ENCODE assay signal across 8 mouse cellular contexts in genomic region chr8:126524233-126524985, GRCm38 (mm10). TPM values are rescaled to one million over a fixed set of nuclear protein-coding genes. Genes with fewer than 3 reads are reported as not detected.
DNase-seq lines count a peak whose midpoint lies in the region; ATAC-seq and TF ChIP-seq lines count a peak whose summit lies in the region.

No protein-coding gene starts in this region.

- no peak overlapping the region for H3K4me3 ChIP-seq in hindbrain, embryonic 13.5 days
- H3K4me3 ChIP-seq in hindbrain, embryonic 11.5 days (ENCODE audit: low read depth, low read length) = no peak overlapping the region
- no peak overlapping the region for H3K4me3 ChIP-seq in kidney, postnatal 0 days (replicated peaks; ENCODE audit: low read depth, low read length)
- no peak overlapping the region for H3K4me3 ChIP-seq in lung, embryonic 14.5 days (ENCODE audit: low read depth, low read length)
- H3K4me3 ChIP-seq in stomach, embryonic 16.5 days (replicated peaks; ENCODE audit: low read length) = no peak overlapping the region

- H3K9ac ChIP-seq in hindbrain, embryonic 13.5 days = no peak overlapping the region
- no peak overlapping the region for H3K9ac ChIP-seq in hindbrain, embryonic 11.5 days (ENCODE audit: low read depth, low read length)
- H3K9ac ChIP-seq in kidney, postnatal 0 days (ENCODE audit: low read depth, low read length) = no peak overlapping the region
- H3K9ac ChIP-seq in lung, embryonic 14.5 days = 0 out of 2 replicates have a peak overlapping the region, but pooled peaks have one; percentile 7
- no peak overlapping the region for H3K9ac ChIP-seq in stomach, embryonic 16.5 days (ENCODE audit: low read length)

- no peak for ATAC-seq in hindbrain, embryonic 13.5 days (ENCODE audit: low FRiP score)
- no peak for ATAC-seq in hindbrain, embryonic 11.5 days (ENCODE audit: low FRiP score)
- no peak for ATAC-seq in kidney, postnatal 0 days (replicated peaks; ENCODE audit: low FRiP score, low read depth)
- peak; percentile 51 for ATAC-seq in lung, embryonic 14.5 days (ENCODE audit: insufficient read depth)
- ATAC-seq in stomach, embryonic 16.5 days (ENCODE audit: insufficient read depth, low FRiP score) = peak; percentile 51

- no peaks in the 10 kb centered on the region for H3K9me3 ChIP-seq in hindbrain, embryonic 13.5 days
- no peaks in the 10 kb centered on the region for H3K9me3 ChIP-seq in hindbrain, embryonic 11.5 days (ENCODE audit: control insufficient read depth, low read length)
- no peaks in the 10 kb centered on the region for H3K9me3 ChIP-seq in kidney, postnatal 0 days (replicated peaks; ENCODE audit: low read length)
- no peaks in the 10 kb centered on the region for H3K9me3 ChIP-seq in lung, embryonic 14.5 days (ENCODE audit: low read depth, low read length)
- H3K9me3 ChIP-seq in stomach, embryonic 16.5 days (replicated peaks; ENCODE audit: control insufficient read depth, low read length) = no peaks in the 10 kb centered on the region

- peaks cover 9% of the 10 kb centered on the region; the same call in 1 of the 2 replicates for H3K4me1 ChIP-seq in hindbrain, embryonic 13.5 days (replicated peaks)
- H3K4me1 ChIP-seq in hindbrain, embryonic 11.5 days (replicated peaks; ENCODE audit: control insufficient read depth, insufficient read depth, low read length) = no peaks in the 10 kb centered on the region
- peaks cover 10% of the 10 kb centered on the region; the same call in 1 of the 2 replicates for H3K4me1 ChIP-seq in kidney, postnatal 0 days (replicated peaks; ENCODE audit: insufficient read depth, low read length)
- H3K4me1 ChIP-seq in lung, embryonic 14.5 days (ENCODE audit: insufficient read depth) = peaks cover 35% of the 10 kb centered on the region
- peaks cover 29% of the 10 kb centered on the region for H3K4me1 ChIP-seq in stomach, embryonic 16.5 days (ENCODE audit: control insufficient read depth, insufficient read depth, low read length)

- DNase-seq in hindbrain, embryonic 11.5 days (ENCODE audit: low spot score) = no peak
- DNase-seq in cerebellum, postnatal 4 days (ENCODE audit: low spot score in 2 of 2) = peak; percentile 38 to 64
- peak; percentile 79 for DNase-seq in heart, adult 8-10 months (ENCODE audit: low spot score)
- peak; percentile 89 for DNase-seq in kidney, postnatal 0 days (ENCODE audit: low spot score)
- peak; percentile 99 for DNase-seq in lung, embryonic 14.5 days
- no peak for DNase-seq in thymus, postnatal 14 days

- no peaks in the 10 kb centered on the region for H3K36me3 ChIP-seq in hindbrain, embryonic 13.5 days
- no peaks in the 10 kb centered on the region for H3K36me3 ChIP-seq in hindbrain, embryonic 11.5 days (ENCODE audit: control insufficient read depth, insufficient read depth, low read length)
- no peaks in the 10 kb centered on the region for H3K36me3 ChIP-seq in kidney, postnatal 0 days (ENCODE audit: insufficient read depth, low read length)
- no peaks in the 10 kb centered on the region for H3K36me3 ChIP-seq in lung, embryonic 14.5 days (ENCODE audit: insufficient read depth)
- H3K36me3 ChIP-seq in stomach, embryonic 16.5 days (ENCODE audit: control insufficient read depth, insufficient read depth, low read length) = no peaks in the 10 kb centered on the region

- WGBS in hindbrain, embryonic 13.5 days = 79% methylated on average over 18 of the region's 18 CpGs
- 93% methylated on average over 18 of the region's 18 CpGs for WGBS in hindbrain, embryonic 11.5 days
- 54% methylated on average over 18 of the region's 18 CpGs for WGBS in kidney, postnatal 0 days
- WGBS in lung, embryonic 14.5 days = 38% methylated on average over 18 of the region's 18 CpGs
- 36% methylated on average over 18 of the region's 18 CpGs for WGBS in stomach, embryonic 16.5 days

- no peaks in the 10 kb centered on the region for H3K27me3 ChIP-seq in hindbrain, embryonic 13.5 days
- H3K27me3 ChIP-seq in hindbrain, embryonic 11.5 days (ENCODE audit: control insufficient read depth, insufficient read depth, low read length) = no peaks in the 10 kb centered on the region
- H3K27me3 ChIP-seq in kidney, postnatal 0 days (ENCODE audit: insufficient read depth, low read length) = no peaks in the 10 kb centered on the region
- H3K27me3 ChIP-seq in lung, embryonic 14.5 days (ENCODE audit: insufficient read depth, low read length) = no peaks in the 10 kb centered on the region
- no peaks in the 10 kb centered on the region for H3K27me3 ChIP-seq in stomach, embryonic 16.5 days (ENCODE audit: control insufficient read depth, insufficient read depth, low read length)

- peak overlapping the region; percentile 40 for H3K27ac ChIP-seq in hindbrain, embryonic 13.5 days
- H3K27ac ChIP-seq in hindbrain, embryonic 11.5 days (ENCODE audit: low read depth, low read length) = no peak overlapping the region
- peak overlapping the region; percentile 57 for H3K27ac ChIP-seq in kidney, postnatal 0 days
- H3K27ac ChIP-seq in lung, embryonic 14.5 days (ENCODE audit: low read depth) = peak overlapping the region; percentile 85
- H3K27ac ChIP-seq in stomach, embryonic 16.5 days (ENCODE audit: low read length) = peak overlapping the region; percentile 89

- H3K4me2 ChIP-seq in hindbrain, embryonic 13.5 days = no peak overlapping the region
- no peak overlapping the region for H3K4me2 ChIP-seq in hindbrain, embryonic 11.5 days (replicated peaks; ENCODE audit: low read depth, low read length)
- no peak overlapping the region for H3K4me2 ChIP-seq in kidney, postnatal 0 days (ENCODE audit: low read length)
- H3K4me2 ChIP-seq in lung, embryonic 14.5 days = peak overlapping the region; percentile 20
- no peak overlapping the region for H3K4me2 ChIP-seq in stomach, embryonic 16.5 days (ENCODE audit: low read depth, low read length)

- TF ChIP-seq CTCF in kidney, postnatal 0 days (IDR thresholded peaks at IDR 0.05; ENCODE audit: low read depth) = no peak
- TF ChIP-seq CTCF in lung, embryonic 14.5 days (IDR thresholded peaks at IDR 0.05; ENCODE audit: low read depth) = no peak

RNA-seq across cellular contexts. Expression of gene Tarbp1, which starts 49.5 kb away (rescaled TPM):
- polyA plus RNA-seq in hindbrain, embryonic 13.5 days (2015; fragmentation: Nextera tagmentation; extraction: Ambion mirVana) = 1.5 and 1.6 TPM in 2 replicates
- 2.3 and 2.4 TPM in 2 replicates for polyA plus RNA-seq in hindbrain, embryonic 11.5 days (2014; fragmentation: Nextera tagmentation; extraction: Ambion mirVana)
- total RNA-seq in heart, adult 8-10 months (2022) = 1 to 10 TPM; 2.9 to 4.9 (median 3.5) TPM
- 2.6 and 3.3 TPM in 2 replicates for polyA plus RNA-seq in kidney, postnatal 0 days (2015; fragmentation: Nextera tagmentation; extraction: Ambion mirVana)
- 5.0 TPM in 2 replicates for polyA plus RNA-seq in lung, embryonic 14.5 days (2014; fragmentation: Nextera tagmentation; extraction: Ambion mirVana)
- 1.6 and 2.2 TPM in 2 replicates for polyA plus RNA-seq in stomach, embryonic 16.5 days (2015; fragmentation: Nextera tagmentation; extraction: Ambion mirVana)

Comparison
In these comparisons a context has a peak if more than half of its experiments do, and no peak if none do; other contexts are left out.
1. ATAC-seq: peak in lung, embryonic 14.5 days (single experiment) and stomach, embryonic 16.5 days (single experiment); none in hindbrain, embryonic 13.5 days (single experiment), hindbrain, embryonic 11.5 days (single experiment) and kidney, postnatal 0 days (single experiment).
2. DNase-seq: peak in cerebellum, postnatal 4 days (2 of 2), heart, adult 8-10 months (single experiment), kidney, postnatal 0 days (single experiment) and lung, embryonic 14.5 days (single experiment); none in hindbrain, embryonic 11.5 days (single experiment) and thymus, postnatal 14 days (single experiment).